Mouse (Mus musculus) stomach, postnatal 0 days (tissue): ENCODE measurements at regions not wholly inside any gene's neighbourhood (a gene's known extent, or its start where the extent isn't known, plus 50 kb on each side); places are given as distances from the start of the nearest gene placed in this dataset.

Experiments
- CTCF ChIP-seq: IDR thresholded peaks from 2 replicates; pipeline ENCODE4 v1.5.1; 2016; ENCODE audit warnings: antibody characterized with exemption, low read depth, mild to moderate bottlenecking, moderate library complexity
- EP300 ChIP-seq: optimal IDR thresholded peaks from 2 replicates; pipeline ENCODE3; 2016; ENCODE audit warnings: antibody characterized with exemption

GRCm38 (mm10) chr6:99895558-99895957 lies 169.4 kb upstream of the Prok2 start:
- TF ChIP-seq CTCF (no peak), EP300 (no peak)
